Mouse (Mus musculus): Measurements from ENCODE around the gene Rasgef1c.

Rasgef1c gene

DNA sequence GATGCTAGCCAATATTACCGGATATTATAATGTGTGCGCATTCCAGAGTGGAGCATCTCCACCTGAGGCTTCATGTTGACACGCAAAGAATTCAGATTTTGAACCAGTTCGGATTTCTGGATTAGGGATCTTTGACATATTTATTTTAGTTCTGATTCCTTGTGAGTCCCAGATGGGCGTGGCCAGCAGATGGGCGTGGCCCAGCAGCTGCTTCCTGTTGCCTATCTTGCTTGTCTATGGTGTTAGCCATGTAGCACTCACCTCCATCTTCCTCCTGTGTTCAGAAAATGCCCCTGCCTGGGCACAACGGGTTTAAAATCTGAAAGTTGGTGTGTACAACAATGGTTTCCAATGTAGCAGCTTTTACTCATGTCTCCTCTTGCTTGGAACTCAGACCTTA lies 24.5 kb downstream of the Rasgef1c start:
- DNase-seq (ENCODE audit: low read depth, low spot score) = no peak

DNA sequence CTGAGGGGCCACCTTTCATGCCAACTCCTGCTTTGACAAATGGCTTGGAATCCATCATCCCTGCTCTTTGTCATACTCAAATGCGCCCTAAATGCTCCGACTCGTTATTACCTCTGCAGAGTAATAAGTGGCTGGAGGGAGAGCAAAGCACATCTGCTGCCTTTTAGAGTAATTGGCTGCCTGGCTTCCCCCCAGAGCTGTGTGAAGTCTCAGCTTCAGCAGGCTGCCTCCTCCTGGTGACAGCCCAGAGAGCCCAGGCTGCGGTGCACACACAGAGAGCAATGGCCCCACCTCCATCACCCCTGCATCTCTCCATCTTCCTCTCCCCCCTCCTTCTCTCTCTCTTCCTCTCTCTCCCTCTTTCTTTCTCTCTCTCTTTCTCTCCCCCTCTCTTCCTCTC lies 25.5 kb downstream of the Rasgef1c start:
- no peak for DNase-seq (ENCODE audit: low read depth, low spot score)

DNA sequence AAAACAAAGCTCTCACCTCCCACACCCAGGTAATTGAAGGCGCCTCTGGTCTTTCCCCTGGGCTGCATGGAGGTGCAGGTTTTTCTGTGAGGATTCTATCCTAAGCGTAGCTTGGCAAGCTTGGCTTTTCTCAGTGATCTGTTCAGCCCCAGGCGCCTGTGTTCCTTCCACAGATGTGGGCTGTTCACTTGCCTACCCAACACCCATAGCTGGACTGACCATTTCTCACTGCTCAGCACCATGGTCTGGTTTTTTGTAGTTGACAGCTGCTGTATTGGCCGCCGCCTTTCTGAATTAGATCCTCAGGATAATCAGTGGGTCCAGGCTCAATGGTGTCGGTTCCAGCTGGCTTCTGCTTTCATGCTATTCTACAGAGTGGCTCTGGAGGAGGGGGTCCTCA lies 26.0 kb downstream of the Rasgef1c start:
- DNase-seq (ENCODE audit: low read depth, low spot score) = no peak

DNA sequence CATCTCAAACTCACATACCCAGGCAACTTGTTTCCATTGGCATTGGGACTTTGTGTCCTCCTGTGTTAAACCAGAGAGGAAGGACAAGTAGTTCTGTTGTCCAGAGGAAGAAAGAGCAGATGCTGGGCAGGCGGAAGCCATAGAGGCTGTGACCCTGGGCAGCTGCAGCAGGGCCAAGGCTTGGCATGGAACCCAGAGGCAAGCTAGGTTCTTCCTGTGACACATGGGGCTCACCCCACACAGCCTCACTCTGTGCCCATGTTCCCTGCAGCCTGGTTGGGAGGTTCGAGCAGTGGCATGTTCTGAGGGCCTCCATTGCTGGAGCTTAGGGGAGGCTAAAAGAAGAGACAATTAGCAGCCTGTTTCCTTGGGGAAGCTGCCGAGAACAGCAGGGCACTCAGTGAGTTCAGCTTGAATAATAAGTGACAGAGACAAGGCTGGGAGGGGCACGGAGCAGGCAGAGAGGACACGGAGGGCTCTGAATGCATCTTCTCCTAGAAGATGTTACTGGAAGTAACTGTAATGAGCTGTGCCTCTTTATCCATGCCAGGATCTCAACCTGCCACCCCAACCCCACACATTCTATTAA lies 29.5 kb downstream of the Rasgef1c start:
- no peak for DNase-seq (ENCODE audit: low read depth, low spot score)

DNA sequence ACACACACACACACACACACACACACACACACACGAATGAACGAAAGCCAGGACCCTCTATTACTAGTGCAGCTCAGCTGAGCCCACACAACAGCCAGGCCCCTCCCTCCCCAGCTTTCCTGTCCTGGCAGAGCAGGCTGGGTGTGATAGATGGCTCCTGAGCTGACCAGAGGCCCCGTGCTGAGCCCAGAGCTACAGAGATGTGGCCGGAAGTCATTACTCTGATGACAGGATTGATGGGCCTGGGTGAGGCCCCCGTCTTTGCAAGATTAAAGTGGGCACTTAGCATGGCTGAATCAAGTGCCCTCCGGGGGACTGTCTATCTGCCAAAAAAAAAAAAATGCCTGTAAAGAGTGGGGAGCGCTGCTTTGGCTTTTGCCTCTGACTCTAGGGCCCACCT lies 30.2 kb downstream of the Rasgef1c start:
- no peak for DNase-seq (ENCODE audit: low read depth, low spot score)

DNA sequence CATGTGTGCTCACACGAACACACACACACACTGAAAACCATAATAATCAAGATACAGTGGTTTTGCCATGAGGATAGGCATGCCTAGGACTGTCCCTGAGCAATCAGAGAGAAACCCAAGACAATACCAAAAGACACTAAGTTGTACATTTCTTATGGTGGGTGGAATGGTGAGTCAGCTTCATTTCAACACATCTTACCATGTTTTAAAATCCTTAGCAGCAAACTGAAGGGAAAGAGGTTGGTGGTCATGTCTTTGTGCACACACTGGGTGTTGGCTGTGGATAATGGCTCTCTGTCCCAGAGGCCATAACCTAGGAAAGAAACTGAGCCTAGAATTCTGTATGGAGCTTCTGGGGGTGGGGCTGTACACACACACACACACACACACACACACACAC lies 32.2 kb downstream of the Rasgef1c start:
- DNase-seq (ENCODE audit: low read depth, low spot score) = no peak

DNA sequence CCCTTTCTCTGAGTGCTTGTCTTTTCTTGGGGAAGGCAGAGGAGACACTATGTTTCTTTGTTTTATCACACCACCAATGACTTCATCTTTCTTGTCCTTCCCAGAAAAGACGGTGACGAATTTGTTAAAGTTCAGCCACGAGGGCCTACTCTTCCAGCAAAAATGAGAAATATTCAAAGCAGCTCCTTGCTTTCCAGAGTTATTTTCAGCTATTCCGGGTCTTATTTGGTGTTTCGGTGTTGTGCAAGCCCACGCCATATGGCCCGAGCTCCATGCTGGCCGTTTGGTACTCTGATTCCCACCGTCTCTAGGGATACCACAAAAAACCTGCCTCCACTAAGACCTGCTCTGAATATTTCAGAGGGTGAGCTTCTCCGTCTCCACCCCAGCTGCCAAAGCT lies 32.7 kb downstream of the Rasgef1c start:
- DNase-seq (ENCODE audit: low read depth, low spot score) = no peak

DNA sequence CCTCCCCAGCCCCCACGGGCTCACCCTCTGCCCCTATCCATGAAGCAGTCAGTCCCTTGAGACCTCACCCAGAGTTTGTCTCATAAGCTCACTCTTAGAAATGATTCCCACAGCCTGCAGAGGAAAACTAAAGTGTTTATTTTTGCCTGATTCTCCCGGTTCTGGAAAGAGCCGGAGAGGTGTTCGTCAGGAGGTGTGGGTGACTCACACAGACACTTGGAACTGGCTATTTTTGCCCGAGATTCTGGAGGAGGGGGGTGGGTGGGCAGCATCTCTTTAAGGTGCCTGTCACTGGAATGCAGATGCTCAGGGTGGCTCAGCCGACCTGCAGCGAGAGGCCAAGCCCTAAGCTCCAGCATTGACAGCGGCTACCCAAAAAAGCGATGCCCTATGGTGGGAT lies 34.8 kb downstream of the Rasgef1c start:
- no peak for DNase-seq (ENCODE audit: low read depth, low spot score)

DNA sequence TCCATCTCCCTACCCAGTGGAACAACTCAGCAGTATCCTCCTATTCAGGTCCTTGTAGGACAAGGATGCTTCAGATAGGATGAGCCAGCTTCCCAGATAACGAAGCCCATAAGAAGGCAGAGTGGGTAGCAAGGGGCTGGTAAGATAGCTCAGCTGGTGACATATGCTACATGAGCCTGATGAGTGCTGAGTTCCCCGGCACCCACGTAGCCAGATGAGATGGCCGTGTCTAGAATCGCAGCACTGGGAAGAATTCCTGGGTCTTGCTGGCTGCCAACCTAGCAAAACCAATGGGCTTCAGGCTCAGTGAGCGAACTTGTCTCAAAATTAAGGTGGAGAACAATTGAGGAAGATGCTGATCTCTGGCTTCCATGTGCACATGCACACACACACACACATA lies 36.1 kb downstream of the Rasgef1c start:
- DNase-seq (ENCODE audit: low read depth, low spot score) = no peak

DNA sequence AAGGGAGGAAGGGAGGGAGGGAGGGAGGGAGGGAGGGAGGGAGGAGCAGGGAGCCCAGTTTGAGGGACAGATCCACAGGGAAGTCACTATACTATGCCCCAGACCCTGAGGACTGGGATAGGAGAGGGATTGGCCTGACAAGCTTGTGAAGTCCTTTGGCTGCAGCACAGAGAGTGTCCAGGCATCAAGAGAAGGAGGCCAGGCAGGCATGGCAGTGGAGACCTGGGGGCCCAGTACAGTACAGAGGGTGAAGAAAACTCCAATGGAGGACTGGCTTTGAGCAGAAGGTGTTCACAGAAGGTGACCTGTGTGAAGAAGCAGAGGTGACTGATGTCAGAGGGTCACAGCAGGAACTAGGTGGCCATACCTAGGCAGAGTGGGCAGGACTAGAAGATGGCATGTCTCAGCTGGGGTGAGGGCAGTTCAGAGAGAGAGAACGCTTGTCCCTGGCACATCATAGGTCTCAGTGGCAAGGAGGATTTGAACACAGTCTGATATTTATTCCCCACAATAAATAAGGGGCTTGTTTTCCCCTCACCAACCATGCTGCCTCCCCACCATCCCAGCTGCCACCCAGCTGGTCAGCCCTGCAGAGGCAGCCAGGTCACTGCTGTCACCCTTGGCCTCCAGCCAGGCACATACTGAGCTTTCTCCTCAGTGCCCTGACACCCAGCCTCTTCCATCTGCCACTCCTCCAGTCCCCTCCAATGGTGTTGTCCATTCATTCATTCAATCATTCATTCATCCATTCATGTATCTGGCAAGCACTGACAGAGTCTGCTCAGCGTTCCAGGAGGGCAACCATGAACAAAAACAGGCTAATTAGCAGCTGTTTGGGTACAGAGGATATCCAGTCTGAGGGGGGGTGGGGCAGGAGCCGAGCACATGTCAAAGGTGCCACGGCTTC lies 36.9 kb downstream of the Rasgef1c start:
- DNase-seq (ENCODE audit: low read depth, low spot score) = no peak

DNA sequence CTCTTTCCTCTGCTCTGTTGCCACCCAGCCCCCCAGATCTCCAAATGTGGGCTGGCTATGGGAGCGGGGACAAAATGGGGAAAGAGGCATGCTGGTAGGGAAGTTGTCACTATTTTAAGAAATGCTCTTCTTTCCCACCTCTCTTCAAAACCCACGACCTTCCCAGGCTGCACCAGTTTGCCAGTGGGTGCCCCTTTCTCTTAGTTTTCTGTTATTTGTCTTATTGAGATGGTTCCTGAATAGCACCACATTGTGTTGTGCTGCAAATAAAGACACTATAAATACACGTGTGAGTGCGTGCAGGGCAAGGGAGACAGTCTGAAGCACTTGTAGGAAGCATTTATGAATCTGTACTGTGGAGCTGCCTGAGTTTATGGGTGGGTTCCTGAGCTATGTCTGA lies 41.2 kb downstream of the Rasgef1c start:
- DNase-seq (ENCODE audit: low read depth, low spot score) = no peak

DNA sequence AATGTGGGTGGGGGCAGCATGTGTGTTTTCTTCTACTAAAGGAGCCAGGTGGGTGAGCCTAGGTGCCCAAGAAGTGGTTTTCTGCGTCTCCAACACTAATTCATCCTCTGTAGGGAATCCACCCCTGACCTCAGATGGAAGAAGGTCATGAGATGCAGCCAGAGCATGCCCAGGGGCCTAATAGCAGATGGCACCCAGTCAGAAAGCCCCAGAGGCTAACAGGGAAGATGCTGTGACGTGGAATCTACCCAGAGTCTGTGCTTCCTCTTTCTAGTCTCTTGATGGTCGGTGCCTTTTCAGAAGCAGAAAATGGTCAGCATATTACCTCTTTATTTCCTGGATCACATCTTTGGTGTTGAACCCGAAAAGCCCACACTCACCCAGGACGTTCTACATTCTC lies 42.3 kb downstream of the Rasgef1c start:
- DNase-seq (ENCODE audit: low read depth, low spot score) = no peak

DNA sequence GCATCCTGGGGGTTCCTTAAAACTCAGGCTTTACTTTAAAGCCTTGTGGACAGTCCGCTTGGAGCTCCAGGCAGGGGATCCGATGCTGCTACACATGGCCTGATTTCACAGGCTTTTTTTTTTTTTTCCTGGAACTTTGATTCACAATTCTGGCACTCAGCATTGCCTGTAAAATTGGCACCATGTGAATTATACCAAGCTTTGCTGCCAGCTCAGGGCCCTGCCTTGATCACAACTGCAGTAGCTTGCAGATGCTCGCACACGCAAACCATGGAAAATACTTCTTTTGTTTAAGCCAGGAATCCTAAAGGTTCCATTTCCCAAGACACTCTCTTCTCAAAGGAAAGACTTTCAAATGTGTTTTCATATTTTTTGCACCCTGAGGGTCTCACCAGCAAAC lies 44.1 kb downstream of the Rasgef1c start:
- no peak for DNase-seq (ENCODE audit: low read depth, low spot score)

DNA sequence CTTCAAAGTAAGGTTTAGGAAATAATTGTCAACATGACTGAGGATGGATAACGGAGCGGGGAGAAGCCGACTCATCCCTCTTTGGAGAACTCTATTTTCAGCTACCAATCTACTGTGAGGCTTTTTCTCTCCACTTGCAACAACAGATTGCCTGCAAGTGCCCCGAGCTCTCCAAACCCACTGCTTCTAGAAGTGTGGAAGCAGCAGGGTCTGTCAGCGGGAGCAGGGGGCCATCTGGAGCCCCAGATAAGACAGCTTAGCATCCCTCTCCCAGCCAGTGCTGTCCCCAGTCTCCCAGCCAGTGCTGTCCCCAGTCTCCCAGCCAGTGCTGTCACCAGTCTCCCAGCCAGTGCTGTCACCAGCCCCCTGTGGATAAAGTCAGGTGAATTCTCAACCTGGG lies 48.2 kb downstream of the Rasgef1c start:
- no peak for DNase-seq (ENCODE audit: low read depth, low spot score)

DNA sequence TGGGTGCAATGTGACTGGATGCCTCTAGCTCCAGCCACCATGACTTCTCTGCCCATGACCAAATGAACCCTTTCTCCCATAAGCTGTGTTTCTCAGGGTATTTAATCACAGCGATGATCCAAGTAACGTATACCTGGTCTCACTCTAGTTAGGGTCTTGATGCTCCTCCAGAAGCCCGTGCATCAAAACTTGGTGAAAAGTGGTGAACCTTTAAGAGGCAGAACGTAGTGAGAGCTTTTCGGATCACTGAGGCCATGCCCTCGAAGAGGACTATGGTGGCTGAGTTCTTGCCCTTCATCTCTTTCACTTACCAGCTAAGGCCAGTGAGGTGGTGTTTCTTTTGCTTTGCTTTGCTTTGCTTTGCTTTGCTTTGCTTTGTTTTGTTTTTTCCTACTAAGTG lies 52.0 kb downstream of the Rasgef1c start:
- no peak for DNase-seq (ENCODE audit: low read depth, low spot score)

DNA sequence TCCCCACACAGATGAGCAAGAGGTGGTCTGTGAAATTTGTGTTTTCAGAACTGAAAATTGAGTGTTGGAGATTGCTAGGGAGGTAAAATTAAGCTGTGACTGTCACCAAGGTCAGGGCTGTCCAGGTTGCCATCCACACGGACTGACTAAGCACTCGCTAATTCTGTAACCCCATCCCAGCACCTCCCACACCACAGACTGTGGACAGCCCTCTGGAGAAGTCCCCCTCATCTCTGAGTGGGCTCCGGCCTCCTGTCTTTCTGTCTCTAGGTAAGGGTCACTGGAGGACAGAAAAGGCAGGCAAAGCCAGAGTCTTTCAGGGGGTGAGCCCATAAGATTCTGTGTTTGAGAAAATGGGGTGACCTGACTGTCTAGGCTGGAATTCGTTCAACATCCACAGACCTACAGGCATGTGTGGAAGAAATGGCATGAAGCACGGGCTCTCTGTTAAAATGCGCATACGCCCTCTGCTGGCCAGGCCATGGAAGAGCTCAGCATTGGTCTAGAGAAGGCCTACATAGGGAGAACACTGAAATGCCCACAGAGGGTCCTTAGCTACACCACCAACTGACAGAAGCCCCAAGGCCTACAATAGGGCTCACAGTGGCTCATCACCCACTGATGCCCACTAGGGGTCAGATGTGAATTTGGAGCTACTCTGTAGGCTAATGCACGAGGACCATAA lies 54.1 kb downstream of the Rasgef1c start:
- DNase-seq (ENCODE audit: low read depth, low spot score) = peak; percentile 47

DNA sequence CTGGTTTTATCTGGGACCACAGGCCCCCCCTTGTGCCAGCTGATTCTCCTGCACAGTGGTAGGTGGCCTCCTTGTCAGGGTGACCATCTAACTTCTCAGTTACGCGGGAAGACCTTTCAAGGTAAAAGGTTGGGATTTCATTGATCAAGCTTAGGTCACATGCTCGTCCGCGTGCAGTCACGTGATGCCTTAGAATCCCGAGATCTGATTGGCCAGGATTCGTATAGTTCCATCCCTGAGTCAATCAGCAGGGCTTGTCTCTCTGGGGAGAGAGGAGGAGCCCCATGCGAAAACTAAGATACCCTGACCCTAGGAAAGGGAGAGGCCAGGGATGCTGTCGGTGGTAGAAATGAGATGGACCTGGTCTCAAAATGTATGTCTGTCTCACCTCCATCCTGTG lies 56.4 kb downstream of the Rasgef1c start:
- DNase-seq (ENCODE audit: low read depth, low spot score) = no peak

DNA sequence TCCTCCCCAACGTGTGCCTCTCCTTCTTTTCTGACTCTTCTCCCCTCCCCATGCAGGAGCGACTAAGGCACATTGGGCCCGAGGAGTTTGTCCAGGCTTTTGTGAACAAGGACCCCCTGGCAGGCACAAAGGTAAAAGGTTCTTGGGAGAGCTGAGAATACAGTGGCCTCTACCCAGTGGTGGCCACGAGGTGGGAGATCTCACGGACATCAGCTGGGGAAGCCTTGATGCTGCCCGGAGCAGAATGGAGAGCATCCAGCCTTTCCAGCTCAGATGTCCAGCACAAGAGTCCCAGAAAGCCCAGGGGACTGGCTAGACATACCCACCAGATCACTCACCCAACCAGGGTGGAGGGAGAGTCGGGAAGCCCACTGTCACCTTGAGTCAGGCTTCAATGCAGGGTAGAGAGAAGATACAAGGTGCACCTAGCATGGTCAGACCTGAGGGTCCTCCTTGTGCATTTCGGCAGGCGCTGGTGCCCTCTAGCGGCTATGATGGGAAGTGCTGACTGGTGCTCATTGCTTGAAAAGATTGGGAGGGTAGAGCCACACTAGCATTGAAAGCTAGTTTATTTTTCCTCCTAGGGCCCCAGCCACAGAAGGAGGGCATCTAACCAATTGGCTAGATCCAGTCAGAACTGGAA lies 59.6 kb downstream of the Rasgef1c start:
- DNase-seq (ENCODE audit: low read depth, low spot score) = no peak

DNA sequence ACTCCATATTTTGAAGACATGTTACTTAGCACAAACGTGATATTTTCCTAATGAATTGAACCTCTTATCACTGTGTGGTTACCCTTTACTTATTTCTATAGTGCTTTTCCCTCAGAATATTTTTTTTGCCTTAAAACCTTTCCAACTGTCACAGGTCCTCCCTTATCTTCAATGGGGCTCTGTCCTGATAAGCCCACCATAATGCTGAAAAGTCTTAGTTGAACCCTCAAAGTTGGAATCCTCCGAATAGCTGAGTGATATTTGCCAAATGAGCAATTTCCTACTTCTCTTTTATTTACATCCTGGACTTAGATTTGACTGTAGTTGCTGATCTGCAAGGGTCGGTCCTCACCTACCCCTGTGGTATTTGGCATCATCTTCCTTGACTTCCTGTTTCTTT lies 63.7 kb downstream of the Rasgef1c start:
- no peak for DNase-seq (ENCODE audit: low read depth, low spot score)

DNA sequence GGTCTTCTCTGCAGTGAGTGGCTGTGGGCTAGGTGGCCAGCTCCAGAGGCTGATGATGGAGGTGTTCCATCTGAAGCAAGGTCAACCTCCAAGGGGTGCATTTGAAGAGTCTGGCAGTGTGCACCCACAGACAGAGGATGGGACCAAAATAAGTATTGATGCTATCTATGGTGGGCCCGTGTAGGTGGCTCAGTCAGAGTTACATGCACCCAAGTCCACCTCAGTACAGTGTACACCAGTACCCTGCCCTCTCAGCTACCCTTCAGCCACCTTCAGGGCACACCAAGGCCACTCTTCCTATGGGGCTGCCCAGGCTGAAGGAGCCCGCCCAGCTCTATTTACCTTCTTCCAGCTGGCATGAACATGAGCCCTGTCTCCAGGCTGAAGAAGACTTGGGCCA lies 68.1 kb downstream of the Rasgef1c start:
- DNase-seq (ENCODE audit: low read depth, low spot score) = no peak

DNA sequence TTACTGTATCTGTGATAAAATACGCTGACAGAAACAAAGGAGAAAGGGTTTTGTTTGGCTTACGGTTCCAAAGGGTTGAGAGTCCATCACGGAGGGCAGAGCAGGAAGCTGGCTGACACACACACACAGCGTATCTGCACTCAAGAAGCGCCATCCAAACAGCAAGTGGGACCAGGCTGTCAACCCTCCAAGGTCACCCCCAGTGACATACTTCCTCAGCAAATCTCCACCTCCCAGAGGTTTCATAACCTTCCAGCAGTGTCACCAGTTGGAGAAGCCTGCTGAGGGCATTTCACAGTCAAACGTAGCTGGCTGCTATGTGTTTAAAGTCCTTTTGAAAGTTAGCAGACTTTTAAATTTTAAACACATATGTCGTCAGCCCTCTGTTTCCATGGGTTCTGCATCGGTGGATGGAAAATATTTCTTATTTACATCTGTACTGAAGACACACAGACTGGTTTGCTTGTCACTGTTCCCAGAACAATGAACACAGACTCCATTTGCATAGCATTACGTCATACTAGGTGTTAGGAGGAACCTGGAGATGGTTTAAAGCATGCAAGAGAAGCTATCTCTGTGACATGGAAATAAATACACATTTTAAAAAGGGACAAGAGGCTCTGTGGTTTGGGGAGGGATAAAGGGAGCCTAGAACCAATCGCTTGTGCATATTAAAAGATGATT lies 72.2 kb downstream of the Rasgef1c start:
- no peak for DNase-seq (ENCODE audit: low read depth, low spot score)

DNA sequence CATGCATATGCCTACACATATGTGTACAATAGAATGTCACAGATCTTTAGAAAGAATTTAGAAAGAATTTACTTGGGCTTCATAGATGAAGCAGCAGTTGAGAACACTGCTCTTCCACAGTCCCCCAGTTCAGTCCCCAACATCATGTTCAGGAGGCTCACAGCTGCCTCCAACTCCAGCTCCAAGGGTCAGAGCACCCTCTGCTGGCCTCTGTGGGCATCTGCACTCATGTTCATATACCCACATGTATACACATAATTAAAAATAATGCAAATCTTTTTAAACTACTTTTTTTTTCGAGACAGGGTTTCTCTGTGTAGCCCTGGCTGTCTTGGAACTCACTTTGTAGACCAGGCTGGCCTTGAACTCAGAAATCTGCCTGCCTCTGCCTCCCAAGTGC lies 73.0 kb downstream of the Rasgef1c start:
- no peak for DNase-seq (ENCODE audit: low read depth, low spot score)
